Mouse (Mus musculus) cerebellum, adult 2 months (tissue): ENCODE measurements at regions not wholly inside any gene's neighbourhood (a gene's known extent, or its start where the extent isn't known, plus 50 kb on each side); places are given as distances from the start of the nearest gene placed in this dataset.

Experiments used
- CTCF ChIP-seq: fragments of 200-500 bp; IDR thresholded peaks from 2 replicates; pipeline ENCODE4 v1.5.1; 2011; ENCODE audit warnings: low read depth, mild to moderate bottlenecking, control low read depth, low read length, moderate library complexity, borderline replicate concordance; ENCODE audit not compliant: insufficient read depth
- POLR2A ChIP-seq: fragments of 200-500 bp; IDR thresholded peaks from 2 replicates; pipeline ENCODE4 v1.6.1; 2011; ENCODE audit warnings: low read length, control low read depth, borderline replicate concordance; ENCODE audit not compliant: insufficient read depth

- TF ChIP-seq CTCF = no peak
- TF ChIP-seq POLR2A = no peak
Observed at GRCm38 (mm10) chr9:14072950-14073349, 201.9 kb upstream of the Sesn3 start.
